In genomic region chr11:87322558-87322957, GRCm38 (mm10) we compare ENCODE assay signal across 19 mouse cellular contexts.
"Had no signal": no experiment of that assay in that cellular context is flagged by ENCODE, and none has a peak within 500 bp of the region (broad histone marks: within the 10 kb centered on the region; RNA-seq: fewer than 3 reads in every experiment).

No protein-coding gene starts in this region.

- DNase-seq: kidney, adult 11 months; kidney, adult 8-10 months; kidney, postnatal 10 days; left cerebral cortex, postnatal 4 days; liver; lung, adult 18-20 months; right cerebral cortex, postnatal 4 days; thymus, adult 2 months; thymus, postnatal 25 days had no signal

- H3K27ac ChIP-seq: intestine, embryonic 15.5 days; kidney, embryonic 15.5 days; limb, embryonic 13.5 days; liver, embryonic 12.5 days; liver, embryonic 15.5 days; macrophage; midbrain, embryonic 10.5 days; midbrain, embryonic 13.5 days; stomach, postnatal 0 days had no signal

- H3K4me3 ChIP-seq: intestine, embryonic 15.5 days; kidney, embryonic 15.5 days; limb, embryonic 13.5 days; liver, embryonic 12.5 days; liver, embryonic 15.5 days; megakaryocyte, embryonic 14.5 days; midbrain, embryonic 10.5 days; midbrain, embryonic 13.5 days had no signal

- H3K4me1 ChIP-seq: intestine, embryonic 15.5 days; limb, embryonic 13.5 days; liver, embryonic 15.5 days; midbrain, embryonic 10.5 days; midbrain, embryonic 13.5 days had no signal

- H3K27me3 ChIP-seq: intestine, embryonic 15.5 days; kidney, embryonic 15.5 days; limb, embryonic 13.5 days; liver, embryonic 12.5 days; liver, embryonic 15.5 days; midbrain, embryonic 13.5 days had no signal

- H3K36me3 ChIP-seq: intestine, embryonic 15.5 days; kidney, embryonic 15.5 days; limb, embryonic 13.5 days; liver, embryonic 12.5 days; liver, embryonic 15.5 days; midbrain, embryonic 10.5 days; midbrain, embryonic 13.5 days had no signal

- H3K9me3 ChIP-seq: intestine, embryonic 15.5 days; kidney, embryonic 15.5 days; limb, embryonic 13.5 days; liver, embryonic 12.5 days; liver, embryonic 15.5 days; megakaryocyte, embryonic 14.5 days; midbrain, embryonic 10.5 days; midbrain, embryonic 13.5 days had no signal
